Mouse (Mus musculus) thymus, postnatal 4 days (tissue): ENCODE results near the gene Sumo1.
A peak's percentile ranks its signal among the peaks of the same experiment; 100 is the strongest.
"Not testable (repeated sequence)": the region's sequence is repeated elsewhere in the genome, so short reads cannot be mapped to it uniquely, and the experiment has no call there.

Source experiments
- DNase-seq: peaks from one replicate; pipeline ENCODE4 v3.0.0; 2021

Gene Sumo1

GRCm38 (mm10) chr1:59670641-59671168, at the start of gene Sumo1:
Gene Sumo1, minus strand, starts transcription at chr1:59670834.
- peak; percentile 89 for DNase-seq

GRCm38 (mm10) chr1:59719900-59720299, 49.3 kb upstream of the Sumo1 start:
- peak; percentile 9 for DNase-seq

- peak; percentile 15 for DNase-seq
Observed at GRCm38 (mm10) chr1:59701766-59702165, 31.1 kb upstream of the Sumo1 start.

GRCm38 (mm10) chr1:59698207-59698606, 27.6 kb upstream of the Sumo1 start:
- no peak for DNase-seq

GRCm38 (mm10) chr1:59697751-59698150, 27.1 kb upstream of the Sumo1 start:
- DNase-seq, result no peak

GRCm38 (mm10) chr1:59690467-59690866, 19.8 kb upstream of the Sumo1 start:
- DNase-seq, result no peak

GRCm38 (mm10) chr1:59687493-59687892, 16.9 kb upstream of the Sumo1 start:
- no peak for DNase-seq

GRCm38 (mm10) chr1:59684819-59685755, 14.5 kb upstream of the Sumo1 start, which contains the start of gene Nop58:
Gene Nop58, plus strand, starts transcription at chr1:59684971.
- peak; percentile 80 for DNase-seq

GRCm38 (mm10) chr1:59683926-59684818, 13.5 kb upstream of the Sumo1 start:
- DNase-seq, result peak; percentile 52

- no peak for DNase-seq
Observed at GRCm38 (mm10) chr1:59673661-59674060, 3.0 kb upstream of the Sumo1 start.

- peak; percentile 58 for DNase-seq
Observed at GRCm38 (mm10) chr1:59669962-59670630, 538 bp downstream of the Sumo1 start.

GRCm38 (mm10) chr1:59668871-59669270, 1.8 kb downstream of the Sumo1 start:
- no peak for DNase-seq

- no peak for DNase-seq
Observed at GRCm38 (mm10) chr1:59663456-59664135, 7.0 kb downstream of the Sumo1 start.

- no peak for DNase-seq
Observed at GRCm38 (mm10) chr1:59656244-59657171, 14.1 kb downstream of the Sumo1 start.

- DNase-seq, result no peak
Observed at GRCm38 (mm10) chr1:59653243-59653911, 17.3 kb downstream of the Sumo1 start.

- no peak for DNase-seq
Observed at GRCm38 (mm10) chr1:59651201-59651819, 19.3 kb downstream of the Sumo1 start.

GRCm38 (mm10) chr1:59646502-59646901, 24.1 kb downstream of the Sumo1 start:
- not testable (repeated sequence) for DNase-seq

- DNase-seq, result no peak
Observed at GRCm38 (mm10) chr1:59642488-59642887, 28.1 kb downstream of the Sumo1 start.

GRCm38 (mm10) chr1:59638371-59638770, 32.3 kb downstream of the Sumo1 start:
- DNase-seq, result no peak

GRCm38 (mm10) chr1:59636349-59636748, 34.3 kb downstream of the Sumo1 start:
- DNase-seq, result no peak
